Mouse (Mus musculus): ENCODE measurements around the gene Cryl1.

Gene Cryl1

DNA sequence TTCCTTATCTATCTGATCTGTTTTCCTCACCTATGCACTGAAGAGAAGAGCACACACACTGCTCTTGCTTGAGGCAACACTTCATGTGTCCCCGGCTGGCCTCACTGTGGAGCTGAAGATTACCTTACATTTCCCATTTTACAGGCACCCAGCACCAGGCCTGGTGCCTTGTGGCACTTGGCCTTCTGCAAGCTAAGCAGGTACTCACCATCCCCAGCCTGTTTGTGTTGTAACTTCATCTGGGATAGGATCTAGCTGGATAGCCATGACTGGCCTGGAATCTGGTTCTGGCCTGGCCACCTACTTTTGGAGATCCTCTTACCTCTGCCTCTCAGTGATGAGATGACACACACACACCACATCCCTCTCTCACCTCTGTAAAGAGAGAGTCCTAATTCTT is 79.5 kb downstream of the Cryl1 start:
- in situ Hi-C loops (cut with MboI, MseI), result no loop called here

DNA sequence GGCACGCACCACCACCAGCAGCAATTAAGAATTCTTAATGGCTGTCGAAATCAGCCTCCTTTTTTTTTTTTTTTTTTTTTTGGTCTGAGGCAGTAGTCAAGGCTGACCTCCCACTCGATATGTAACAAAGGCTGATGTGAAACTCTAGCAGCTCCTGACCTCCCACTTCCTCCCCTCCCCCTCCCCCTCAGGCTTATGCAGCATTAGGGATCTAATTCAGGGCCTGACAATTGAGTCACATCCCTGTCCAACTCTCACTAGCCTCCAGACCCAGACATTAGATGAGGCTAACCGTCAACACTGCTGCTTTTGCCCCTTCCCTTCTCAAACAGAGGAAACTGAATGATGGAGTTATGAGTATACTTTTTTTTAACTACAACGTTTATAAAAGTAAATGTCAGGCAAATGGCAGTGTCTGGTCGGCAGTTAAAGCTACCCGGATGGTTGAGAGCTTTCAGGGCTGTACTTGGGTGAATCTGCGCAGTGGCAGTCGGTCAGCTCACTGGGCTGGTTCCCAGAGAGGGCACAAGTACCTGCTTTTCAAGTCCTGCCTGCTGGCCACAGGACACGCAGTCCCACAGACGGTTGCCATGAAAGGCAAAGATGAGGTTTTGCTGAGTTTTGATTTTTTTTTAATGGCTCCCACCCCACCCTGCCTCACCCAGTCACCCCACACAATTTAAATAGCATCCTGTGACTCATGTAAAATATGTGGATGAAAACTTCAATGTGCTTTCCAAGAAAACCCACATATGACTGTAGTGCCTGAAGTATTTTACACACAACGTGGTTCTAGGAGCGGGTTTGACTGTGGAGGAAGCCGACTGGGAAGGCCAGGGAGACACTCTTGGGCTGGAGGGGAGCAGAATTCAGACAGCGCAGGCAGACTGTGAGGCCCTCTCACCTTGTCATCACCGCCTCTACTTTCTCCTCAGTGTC is 81.4 kb downstream of the Cryl1 start:
- in situ Hi-C loops (cut with MboI, MseI), result no loop called here

DNA sequence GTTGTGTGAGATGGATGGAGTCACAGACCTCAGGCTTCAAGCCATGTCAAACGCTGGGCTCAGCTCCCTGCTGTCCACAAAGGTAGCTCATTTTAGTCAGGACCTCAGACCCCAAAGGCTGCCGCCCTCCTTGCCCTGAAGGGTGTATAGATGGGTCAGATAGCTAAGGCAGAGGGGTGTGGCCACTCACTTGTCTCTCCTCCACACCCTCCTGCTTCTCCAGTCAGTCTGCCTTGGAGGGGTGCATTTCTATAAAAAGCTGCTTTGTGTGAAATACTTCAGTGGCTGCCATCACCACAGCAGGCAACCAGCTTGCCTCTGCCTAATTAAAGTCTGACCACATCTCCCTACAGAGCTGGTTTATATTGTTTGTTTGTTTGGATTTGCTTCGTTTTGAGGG is 82.4 kb downstream of the Cryl1 start:
- in situ Hi-C loops (cut with MboI, MseI), result no loop called here

DNA sequence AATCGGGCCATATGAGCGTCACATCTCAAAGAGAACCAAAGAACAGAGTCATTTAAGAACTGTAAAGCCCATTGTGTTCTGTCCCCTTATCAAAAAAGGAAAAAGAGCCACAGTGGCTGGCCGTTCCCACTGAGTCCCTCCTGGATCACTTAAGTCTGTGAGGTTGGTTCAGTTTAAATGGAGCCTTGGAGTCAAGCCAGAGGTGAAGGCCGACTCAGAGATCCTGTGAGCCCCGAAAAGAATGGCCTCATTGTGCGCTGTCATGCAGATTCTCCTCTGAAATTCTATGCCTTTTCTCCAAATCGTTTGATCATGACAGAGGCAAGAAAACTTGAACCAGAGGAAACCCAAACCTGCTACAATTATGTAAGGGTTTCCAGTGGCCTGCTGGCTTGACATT is 82.8 kb downstream of the Cryl1 start:
- in situ Hi-C loops (cut with MboI, MseI), result no loop called here

DNA sequence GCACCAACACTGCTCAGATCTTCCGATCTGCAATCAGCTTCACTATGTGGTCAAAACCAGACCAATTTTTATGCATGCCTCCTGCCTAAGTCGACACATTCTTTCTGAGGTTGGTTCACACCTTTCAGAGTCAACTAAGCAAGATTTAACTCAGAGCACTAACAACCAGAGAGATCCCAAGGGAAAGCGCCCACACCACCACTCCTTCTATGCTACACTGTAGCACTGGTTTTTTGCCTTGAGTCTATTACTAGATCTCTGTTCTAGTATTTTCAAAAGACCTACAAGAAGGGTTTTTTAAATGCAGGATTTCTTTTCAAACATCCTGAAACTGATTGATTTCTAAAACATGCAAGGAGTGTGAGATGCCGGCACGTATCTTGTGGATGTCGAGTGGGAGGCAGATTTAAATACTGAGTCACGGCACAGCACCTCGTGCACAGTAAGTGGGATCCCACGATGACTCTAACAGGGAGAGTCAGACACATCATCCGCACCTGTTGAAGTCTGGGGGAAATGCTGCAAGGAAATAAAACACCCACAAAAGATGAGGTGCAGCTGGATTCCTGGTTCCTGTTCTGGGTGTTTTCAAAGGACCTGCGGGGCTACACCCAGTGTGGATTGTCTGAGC is 96.6 kb downstream of the Cryl1 start:
- in situ Hi-C loops (cut with MboI, MseI), result no loop called here

DNA sequence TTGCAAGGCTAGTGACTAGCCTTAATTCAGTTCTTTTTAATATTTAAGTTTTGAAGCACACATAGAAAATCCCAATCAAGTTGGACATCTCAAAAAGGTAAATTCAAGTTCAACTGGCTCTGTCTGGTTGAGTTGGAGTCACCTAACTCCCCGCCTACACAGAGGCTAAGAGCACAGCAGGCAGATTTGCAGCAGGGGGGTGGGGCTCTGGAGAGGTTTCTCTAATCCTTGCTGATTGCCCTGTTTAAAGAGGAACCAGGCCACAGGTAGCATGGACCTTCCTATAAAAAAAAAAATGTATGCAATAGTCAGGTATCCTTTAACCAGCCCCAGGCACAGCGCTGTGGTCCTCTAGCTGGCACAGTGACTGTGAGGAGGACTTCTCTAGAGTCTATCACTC is 97.8 kb downstream of the Cryl1 start:
- in situ Hi-C loops (cut with MboI, MseI), result no loop called here

DNA sequence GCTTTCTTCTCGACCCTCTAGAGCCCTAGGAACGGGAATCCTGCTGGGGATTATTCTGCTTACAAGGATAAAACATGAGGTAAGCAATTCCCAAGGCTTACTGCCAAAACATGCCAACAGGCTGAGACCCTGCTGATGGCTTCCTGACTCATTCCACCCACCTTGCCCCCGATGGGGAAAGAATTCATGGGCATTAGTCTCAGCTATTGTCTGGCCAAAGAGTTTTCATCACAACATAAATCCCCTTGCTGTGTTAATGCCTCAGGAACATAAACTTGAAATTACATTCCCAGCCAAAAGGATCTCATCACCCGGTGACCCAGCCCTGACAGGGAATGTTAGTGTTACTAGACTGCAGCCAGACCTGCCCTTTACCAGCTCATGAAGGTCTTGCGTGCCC is 100.7 kb downstream of the Cryl1 start:
- in situ Hi-C loops (cut with MboI, MseI), result no loop called here

DNA sequence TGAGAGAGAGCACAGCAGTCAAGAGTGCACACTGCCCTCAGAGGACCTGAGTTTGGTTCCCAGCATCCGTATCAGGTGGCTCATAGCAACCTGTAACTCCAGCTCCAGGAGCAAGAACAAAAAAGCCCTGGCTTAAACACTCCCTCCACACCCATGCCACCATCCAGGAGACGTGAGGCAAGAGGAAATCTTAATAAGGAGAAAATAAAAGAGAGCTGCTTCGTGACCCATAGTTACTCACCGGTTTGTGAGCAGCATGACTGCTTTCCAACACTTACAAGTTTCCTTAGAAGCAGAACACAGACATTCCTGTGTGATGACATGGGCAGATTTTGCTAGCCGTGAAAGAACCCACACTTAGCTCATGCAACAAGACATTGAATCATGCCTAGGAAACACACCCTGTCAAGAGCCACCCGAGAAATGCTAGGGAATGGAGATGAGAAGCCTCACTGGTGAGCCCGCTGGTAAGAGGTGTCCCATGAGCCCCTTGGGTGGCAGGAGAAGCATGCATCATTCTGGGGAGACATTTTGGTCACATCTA is 106.9 kb downstream of the Cryl1 start:
- in situ Hi-C loops (cut with MboI, MseI), result no loop called here

DNA sequence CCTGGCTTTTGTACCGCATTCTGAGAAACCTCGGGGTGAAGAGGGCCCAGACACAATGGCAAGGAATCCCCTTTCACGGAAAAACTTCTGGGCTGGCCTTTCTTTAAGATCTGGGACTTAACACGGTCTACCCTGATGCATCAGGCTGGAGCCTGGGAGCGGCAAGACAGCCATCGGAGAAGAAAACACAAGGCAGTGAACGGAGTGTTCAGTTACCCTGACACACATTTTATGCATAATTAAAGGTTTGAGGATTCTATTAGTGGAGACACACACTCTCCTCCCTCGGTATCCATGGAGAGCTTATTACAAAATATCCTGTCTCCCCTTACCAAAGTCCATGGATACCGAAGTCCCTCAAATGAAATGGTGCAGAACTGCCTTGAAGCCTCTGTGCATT is 109.2 kb downstream of the Cryl1 start:
- in situ Hi-C loops (cut with MboI, MseI), result no loop called here

DNA sequence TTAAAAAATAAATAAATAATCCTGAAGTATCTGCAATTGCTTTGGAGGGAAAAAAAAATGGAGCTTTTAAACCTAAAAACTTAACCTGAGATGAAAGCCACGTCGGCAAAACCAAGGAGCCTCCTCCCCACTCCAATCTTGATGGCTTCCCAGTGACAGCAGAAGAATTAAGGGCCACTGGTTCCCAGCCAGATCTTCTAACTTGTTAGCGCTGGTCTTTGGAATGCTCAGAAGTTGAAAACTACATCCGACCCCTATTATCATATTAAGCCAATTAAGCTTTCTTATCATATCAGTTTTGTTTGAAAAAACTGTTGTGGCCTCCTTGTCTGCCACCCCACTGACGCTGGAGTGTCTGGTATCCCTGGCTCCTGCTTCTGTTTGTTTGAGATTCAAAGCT is 114.5 kb downstream of the Cryl1 start:
- in situ Hi-C loops (cut with MboI, MseI), result no loop called here

DNA sequence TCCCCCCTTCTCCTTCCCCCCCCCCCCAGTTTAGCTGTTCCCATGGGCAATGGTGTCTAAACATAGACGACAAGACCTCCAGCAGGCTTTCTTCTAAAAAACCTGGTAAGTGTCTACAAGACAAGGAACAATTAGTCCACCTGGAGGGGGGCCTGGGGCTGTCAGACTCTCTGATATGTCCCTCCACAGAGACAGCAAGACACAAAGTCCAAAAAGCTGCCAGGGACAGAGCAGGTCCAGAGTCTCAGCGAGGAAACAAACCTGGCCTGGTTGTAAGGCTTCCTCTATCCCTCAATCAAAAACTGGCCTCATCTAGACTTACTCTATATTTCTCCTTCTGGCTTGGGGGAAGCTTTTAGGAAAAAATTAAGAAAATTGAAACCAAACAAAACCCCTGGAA is 115.7 kb downstream of the Cryl1 start:
- in situ Hi-C loops (cut with MboI, MseI), result no loop called here

DNA sequence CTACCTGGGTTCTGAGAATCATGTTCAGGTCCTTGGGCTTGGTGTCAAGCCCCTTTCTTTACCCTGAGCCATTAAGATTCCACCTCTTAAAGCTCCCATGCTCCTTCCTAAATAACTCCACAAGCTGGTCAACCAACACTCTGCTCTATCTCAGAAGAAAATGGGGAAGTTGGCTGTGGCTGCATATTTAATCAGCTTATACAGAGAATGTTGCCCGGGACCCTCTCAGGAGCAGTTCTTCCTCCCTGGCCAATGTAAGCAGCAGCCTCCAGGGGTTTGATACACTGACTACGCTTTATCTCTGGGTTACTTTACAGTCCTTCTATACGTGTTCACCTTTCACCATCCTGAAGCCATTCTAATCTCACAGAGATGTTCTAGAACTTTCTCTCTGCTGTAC is 117.5 kb downstream of the Cryl1 start:
- in situ Hi-C loops (cut with MboI, MseI), result no loop called here

DNA sequence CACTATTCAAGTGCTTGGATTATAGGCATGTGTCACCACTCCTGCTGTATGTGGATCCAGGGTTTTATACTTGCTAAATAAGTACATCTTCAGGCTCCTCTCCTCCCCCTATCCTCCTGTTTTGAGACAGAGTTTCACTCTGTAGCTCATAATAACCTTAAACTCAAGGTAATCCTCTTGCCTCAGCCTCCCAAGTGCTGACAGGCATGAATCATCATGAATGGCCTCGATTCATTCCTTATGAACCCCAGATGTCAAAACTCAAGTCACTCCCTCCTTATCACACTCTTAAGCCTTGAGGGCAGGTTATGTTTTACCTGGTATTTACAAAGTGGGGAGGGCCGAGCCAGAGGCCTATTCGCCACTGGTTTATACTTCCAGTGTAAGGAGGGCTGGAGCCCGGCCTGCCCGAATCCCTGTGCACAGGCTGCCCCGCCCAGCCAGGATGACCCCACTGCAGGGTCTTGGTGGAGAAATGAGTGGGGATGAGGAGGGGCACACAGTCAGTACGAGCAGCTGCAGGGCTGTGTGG is 121.8 kb downstream of the Cryl1 start:
- in situ Hi-C loops (cut with MboI, MseI), result no loop called here

DNA sequence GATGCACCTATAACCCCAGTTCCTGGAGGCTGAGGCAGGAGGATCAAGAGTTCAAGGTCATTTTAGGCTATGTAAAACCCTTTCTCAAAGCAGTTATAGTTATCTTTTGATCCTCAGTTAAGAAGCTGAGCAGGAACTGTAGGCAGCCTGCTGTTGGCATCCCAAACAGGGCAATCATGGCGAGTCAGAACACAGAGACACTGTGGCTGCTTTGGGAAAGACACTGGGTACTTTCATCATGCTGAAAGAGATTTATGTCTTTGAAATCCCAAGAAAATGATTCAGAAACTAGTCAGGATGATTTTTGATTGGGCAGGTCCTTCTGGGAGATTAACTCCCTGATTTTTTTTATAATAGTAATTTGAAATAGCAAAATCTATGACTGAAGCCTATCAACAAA is 126.0 kb downstream of the Cryl1 start:
- in situ Hi-C loops (cut with MboI, MseI), result no loop called here

DNA sequence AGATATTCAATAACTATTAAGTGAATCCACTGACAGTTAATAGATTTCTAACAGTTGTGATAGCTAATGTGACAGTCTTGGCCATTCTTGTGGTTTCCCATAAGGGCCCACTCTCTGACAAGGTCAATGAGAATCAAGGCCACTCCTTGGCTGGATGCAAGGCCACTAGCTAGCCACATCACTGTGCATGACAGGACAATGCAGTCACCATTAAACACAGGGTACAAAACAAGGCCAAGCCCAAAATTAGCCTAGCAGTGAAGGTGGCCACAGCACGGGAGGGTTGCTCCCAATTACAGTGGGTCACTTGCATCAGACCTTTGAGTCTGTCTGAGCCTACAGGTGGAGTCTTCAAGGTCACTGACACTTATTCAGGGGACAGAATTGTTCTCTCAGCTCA is 126.5 kb downstream of the Cryl1 start:
- in situ Hi-C loops (cut with MboI, MseI), result no loop called here

DNA sequence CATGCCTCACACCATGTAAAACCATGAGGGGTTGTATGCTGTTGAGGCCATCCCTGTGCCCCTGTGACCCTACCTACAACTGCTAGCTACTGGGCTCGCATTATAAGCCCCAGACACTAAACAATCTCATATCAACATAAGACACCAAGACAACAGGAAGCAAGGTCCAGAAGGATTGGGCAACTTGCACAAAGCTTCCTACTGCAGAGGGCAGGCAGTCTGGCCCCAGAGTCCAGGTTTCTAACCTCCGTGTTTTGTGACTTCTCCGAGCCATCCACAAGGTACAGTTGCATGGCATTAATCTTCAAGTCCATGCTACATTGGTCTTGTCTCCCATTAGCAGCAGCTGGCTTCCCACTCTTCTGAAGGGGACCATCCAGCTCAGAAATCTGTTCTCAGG is 129.4 kb downstream of the Cryl1 start:
- in situ Hi-C loops (cut with MboI, MseI), result no loop called here

DNA sequence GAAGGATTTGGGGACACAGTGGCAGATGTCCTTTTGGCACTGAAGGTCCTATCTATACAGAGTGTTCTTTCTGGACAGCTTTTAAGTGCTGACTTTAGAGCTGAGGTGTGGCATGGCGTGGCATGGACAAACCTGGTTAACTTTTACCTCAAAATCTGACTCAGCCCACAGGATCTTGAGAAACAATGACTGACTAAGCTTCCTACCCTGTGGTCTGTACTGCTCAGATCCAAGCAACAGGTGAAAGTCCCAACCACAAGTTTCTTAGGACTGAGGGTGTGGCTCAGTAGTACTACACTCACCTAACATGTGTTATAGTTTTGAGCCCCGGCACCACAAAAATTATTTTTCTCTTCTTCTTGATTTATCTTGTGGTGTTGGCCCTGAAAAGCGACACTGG is 130.0 kb downstream of the Cryl1 start:
- in situ Hi-C loops (cut with MboI, MseI), result no loop called here

DNA sequence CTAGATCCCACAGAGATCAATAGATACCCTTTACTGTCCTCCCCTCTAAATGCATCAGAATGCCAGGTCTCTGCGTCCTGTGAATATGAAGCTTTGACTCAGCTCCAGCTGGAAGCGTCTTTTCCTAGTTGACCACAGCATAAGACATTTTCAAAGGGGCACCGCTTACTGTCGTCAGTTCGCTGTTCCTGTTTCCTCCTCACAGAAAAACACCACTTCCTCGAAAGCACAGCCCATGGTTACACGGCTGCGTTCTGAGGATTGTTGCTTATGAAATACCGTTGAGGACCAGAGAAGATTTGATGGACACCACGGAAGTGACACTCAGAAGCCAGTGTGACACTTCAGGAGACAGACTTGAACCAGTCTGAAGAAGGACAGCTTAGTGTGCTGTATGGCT is 134.4 kb downstream of the Cryl1 start:
- in situ Hi-C loops (cut with MboI, MseI), result no loop called here

DNA sequence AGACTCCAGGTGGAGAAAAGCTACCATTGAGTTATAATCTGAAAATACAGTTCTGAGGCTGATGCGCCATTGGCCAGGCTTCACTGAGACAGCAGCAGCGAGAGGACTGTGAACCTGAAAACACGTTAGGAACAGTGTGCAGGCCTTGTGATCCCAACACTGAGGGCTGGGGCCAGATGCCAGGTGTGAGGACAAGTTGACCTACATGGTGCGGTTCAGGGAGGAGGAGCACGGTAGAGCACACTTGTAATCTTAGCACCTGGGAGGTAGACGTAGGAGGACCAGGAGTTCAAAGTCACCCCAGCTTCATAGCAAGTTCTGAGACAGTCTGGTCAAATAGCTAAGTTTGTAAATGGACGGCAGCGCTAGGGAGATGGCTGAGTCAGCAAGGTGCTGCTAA is 139.0 kb downstream of the Cryl1 start:
- in situ Hi-C loops (cut with MboI, MseI), result no loop called here

DNA sequence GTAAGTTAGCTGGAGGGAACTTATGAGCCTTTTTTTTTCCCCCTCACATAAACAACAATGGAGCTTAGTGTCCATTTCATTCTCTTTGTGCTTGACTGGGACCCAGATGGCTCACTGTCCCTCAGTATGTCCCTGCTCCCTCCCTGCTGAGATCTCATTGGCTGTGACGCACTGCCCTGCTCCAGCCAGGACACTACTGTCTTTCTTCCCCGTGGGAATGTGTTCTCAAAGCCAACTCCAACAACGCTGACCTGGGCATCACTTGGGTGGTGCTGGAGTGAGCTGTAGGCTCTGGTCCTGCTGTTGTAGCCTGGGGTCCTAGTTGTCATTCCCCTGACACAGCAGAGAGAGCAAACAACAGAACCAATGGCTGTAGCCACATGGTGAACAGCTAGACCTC is 149.7 kb downstream of the Cryl1 start:
- in situ Hi-C loops (cut with MboI, MseI), result no loop called here

DNA sequence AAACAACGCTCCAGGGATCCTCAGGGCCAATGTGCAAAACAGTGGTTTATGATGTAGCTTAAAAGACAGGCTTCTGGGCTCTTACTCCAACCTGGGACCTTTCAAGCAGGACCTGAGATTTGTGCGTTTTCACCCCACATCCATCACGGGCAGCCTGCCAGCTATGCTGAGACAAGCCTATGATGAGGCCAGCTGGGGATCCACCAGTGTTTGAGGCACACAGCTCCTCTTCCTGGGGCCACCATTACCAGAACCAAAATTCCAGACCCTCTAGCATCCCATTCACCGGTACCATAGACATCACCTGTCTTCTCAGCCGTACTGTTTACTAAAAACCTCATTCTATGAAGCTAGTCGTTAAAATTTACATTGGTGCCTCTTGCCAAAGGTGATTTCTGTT is 151.8 kb downstream of the Cryl1 start:
- in situ Hi-C loops (cut with MboI, MseI), result no loop called here

DNA sequence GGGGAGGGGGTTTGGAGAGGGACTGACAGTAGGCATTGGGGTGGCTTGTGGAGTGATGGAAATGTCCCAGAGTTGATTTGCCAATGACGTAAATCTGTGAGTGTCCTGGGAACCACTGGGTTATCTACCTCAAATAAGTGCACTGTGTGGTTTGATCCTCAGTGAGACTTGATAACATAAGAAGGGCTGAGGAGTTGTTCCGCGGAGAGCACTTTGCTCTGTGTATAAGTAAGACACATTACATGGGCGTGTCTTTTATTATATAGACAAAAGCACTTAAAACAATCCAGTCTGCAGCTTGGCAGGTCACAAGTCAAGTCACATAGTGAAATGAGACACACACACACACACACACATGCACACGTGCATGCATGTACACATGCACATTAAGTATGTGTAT is 155.4 kb downstream of the Cryl1 start:
- in situ Hi-C loops (cut with MboI, MseI), result no loop called here

DNA sequence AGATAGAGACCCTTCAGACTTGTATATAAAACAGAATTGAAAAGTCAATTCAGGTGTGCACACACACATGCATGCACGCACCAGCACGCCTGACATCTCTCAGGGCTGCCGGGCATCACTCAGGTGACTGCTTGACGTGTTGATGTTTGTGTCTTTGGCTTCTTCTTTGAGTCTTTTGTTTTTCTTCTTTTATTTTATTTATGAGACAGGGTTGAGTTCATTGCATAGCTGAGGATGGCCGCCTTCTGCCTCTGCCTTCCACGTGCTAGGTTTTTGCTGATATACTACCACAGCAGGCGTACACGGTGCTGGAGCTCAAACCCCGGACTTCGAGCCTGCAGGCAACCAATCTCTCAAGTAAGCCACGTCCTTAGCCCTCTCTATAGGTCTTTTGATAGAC is 163.1 kb downstream of the Cryl1 start:
- in situ Hi-C loops (cut with MboI, MseI), result no loop called here
